Mouse (Mus musculus): ENCODE measurements around the gene Cmah.

The Cmah gene

GRCm38 (mm10) chr13:24484811-24485210, 157.6 kb downstream of the Cmah start:
- no peak for DNase-seq

- DNase-seq = no peak
These were observed 158.8 kb downstream of the Cmah start for GRCm38 (mm10) chr13:24485964-24486363.

GRCm38 (mm10) chr13:24486403-24486802, 159.2 kb downstream of the Cmah start:
- no peak for DNase-seq

GRCm38 (mm10) chr13:24487061-24487460, 159.9 kb downstream of the Cmah start:
- no peak for DNase-seq

- no peak for DNase-seq
These were observed 160.3 kb downstream of the Cmah start for GRCm38 (mm10) chr13:24487546-24487945.

- no peak for DNase-seq
These were observed 161.4 kb downstream of the Cmah start for GRCm38 (mm10) chr13:24488526-24489070.

- no peak for DNase-seq
These were observed 162.3 kb downstream of the Cmah start for GRCm38 (mm10) chr13:24489515-24489914.

GRCm38 (mm10) chr13:24490041-24490440, 162.8 kb downstream of the Cmah start:
- DNase-seq = no peak

GRCm38 (mm10) chr13:24491101-24491500, 163.9 kb downstream of the Cmah start:
- DNase-seq = no peak

GRCm38 (mm10) chr13:24493784-24494183, 166.6 kb downstream of the Cmah start:
- no peak for DNase-seq

GRCm38 (mm10) chr13:24496353-24496752, 169.1 kb downstream of the Cmah start:
- no peak for DNase-seq

GRCm38 (mm10) chr13:24497001-24497400, 169.8 kb downstream of the Cmah start:
- no peak for DNase-seq

- DNase-seq = no peak
These were observed 171.1 kb downstream of the Cmah start for GRCm38 (mm10) chr13:24498342-24498741.

- DNase-seq = peak; percentile 18 to 42
These were observed 172.3 kb downstream of the Cmah start for GRCm38 (mm10) chr13:24499505-24499904.

GRCm38 (mm10) chr13:24501179-24501905, 174.1 kb downstream of the Cmah start:
- peak in 1 of 2 experiments; percentile 5 for DNase-seq

GRCm38 (mm10) chr13:24501919-24502318, 174.7 kb downstream of the Cmah start:
- no peak for DNase-seq

GRCm38 (mm10) chr13:24505812-24506211, 178.6 kb downstream of the Cmah start:
- no peak for DNase-seq

- no peak for DNase-seq
These were observed 180.0 kb downstream of the Cmah start for GRCm38 (mm10) chr13:24507156-24507555.

- DNase-seq = no peak
These were observed 181.7 kb downstream of the Cmah start for GRCm38 (mm10) chr13:24508917-24509316.

GRCm38 (mm10) chr13:24511367-24511766, 184.2 kb downstream of the Cmah start:
- no peak for DNase-seq

- DNase-seq = no peak
These were observed 184.8 kb downstream of the Cmah start for GRCm38 (mm10) chr13:24511932-24512520.

GRCm38 (mm10) chr13:24513717-24514116, 186.5 kb downstream of the Cmah start:
- no peak for DNase-seq

GRCm38 (mm10) chr13:24515101-24515675, 188.0 kb downstream of the Cmah start:
- DNase-seq = no peak

GRCm38 (mm10) chr13:24517757-24518156, 190.6 kb downstream of the Cmah start:
- no peak for DNase-seq

All from kidney, postnatal 36 days (tissue).